Mouse (Mus musculus): Measurements from ENCODE around the gene Pdzph1. TPM values are rescaled to one million over a fixed set of nuclear protein-coding genes. Genes with fewer than 3 reads are reported as not detected.

Gene Pdzph1
- polyA plus RNA-seq, 1 experiment from 2014 or later = 12.6 TPM

DNA sequence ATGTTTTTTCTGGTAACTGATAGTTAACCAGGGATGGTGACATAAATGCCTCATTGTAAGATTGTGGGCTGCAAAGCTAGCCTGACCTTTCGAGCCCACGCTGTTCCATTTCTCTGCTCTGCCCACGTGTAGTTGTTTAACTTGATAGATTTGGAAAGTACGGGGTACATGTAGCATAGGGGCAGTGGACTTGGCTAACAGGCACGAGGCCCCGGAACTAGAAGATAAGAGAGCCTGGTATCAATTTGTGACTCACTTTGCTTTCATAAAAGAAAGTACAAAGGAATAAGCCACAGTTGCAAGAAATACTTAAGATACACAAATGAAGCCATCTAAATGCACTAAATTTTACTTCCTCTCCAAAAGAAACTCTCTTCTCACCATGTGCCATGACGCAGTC is 79.6 kb downstream of the Pdzph1 start:
- 89% methylated on average over 7 of the region's 7 CpGs for WGBS
- Histone ChIP-seq H3K4me1 (ENCODE audit: control insufficient read depth, insufficient read depth, low read length) (no peaks in the 10 kb centered on the region), H3K27ac (ENCODE audit: low read depth, low read length) (no peak overlapping the region), H3K9ac (ENCODE audit: low read length) (no peak overlapping the region), H3K27me3 (replicated peaks; ENCODE audit: control insufficient read depth, insufficient read depth, low read length) (no peaks in the 10 kb centered on the region), H3K4me3 (ENCODE audit: low read depth, low read length) (no peak overlapping the region), H3K4me2 (ENCODE audit: low read length) (no peak overlapping the region), H3K36me3 (ENCODE audit: control insufficient read depth, insufficient read depth, low read length) (no peaks in the 10 kb centered on the region), H3K9me3 (replicated peaks; ENCODE audit: control insufficient read depth, low read length) (no peaks in the 10 kb centered on the region)
- no peak for ATAC-seq
- DNase-seq (ENCODE audit: low spot score) = no peak

DNA sequence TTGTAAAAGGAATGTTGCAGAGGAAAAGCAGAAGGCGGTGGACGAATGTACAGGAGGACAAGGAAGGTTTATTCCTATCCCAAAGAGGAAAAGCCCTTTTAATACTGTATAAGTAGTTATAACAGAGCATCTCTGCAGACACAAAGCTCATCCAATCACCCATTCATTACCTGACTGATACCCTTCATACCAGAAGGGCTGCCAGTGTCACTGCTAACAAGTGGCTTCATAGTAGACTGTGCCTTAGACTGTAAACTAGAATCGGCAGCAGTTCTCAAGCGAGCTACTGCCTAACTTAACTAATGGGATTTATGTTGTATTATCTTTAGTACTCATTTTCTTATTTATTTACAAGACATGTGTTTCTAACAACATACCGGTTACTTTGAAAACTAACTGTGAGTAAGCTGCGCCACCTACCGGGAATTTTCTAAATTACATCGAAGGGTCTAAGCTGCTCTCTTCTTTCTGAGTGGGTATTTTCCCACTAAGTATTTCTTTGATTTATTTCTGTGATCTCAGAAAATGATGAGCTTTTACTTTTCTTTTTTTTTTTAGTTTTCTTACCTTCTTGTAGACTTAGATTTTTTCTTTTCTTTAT is 82.0 kb downstream of the Pdzph1 start:
- no peak overlapping the region for H3K4me2 ChIP-seq (ENCODE audit: low read length)
- DNase-seq (ENCODE audit: low spot score) (peak; percentile 88), ATAC-seq (peak; percentile 72)
- no peaks in the 10 kb centered on the region for H3K27me3 ChIP-seq (replicated peaks; ENCODE audit: control insufficient read depth, insufficient read depth, low read length)
- no peaks in the 10 kb centered on the region for H3K4me1 ChIP-seq (ENCODE audit: control insufficient read depth, insufficient read depth, low read length)
- H3K9me3 ChIP-seq (replicated peaks; ENCODE audit: control insufficient read depth, low read length) = no peaks in the 10 kb centered on the region
- no peak overlapping the region for H3K27ac ChIP-seq (ENCODE audit: low read depth, low read length)
- H3K4me3 ChIP-seq (ENCODE audit: low read depth, low read length) = no peak overlapping the region
- 40% methylated on average over 8 of the region's 8 CpGs for WGBS
- H3K9ac ChIP-seq (ENCODE audit: low read length) = no peak overlapping the region
- H3K36me3 ChIP-seq (ENCODE audit: control insufficient read depth, insufficient read depth, low read length) = no peaks in the 10 kb centered on the region

DNA sequence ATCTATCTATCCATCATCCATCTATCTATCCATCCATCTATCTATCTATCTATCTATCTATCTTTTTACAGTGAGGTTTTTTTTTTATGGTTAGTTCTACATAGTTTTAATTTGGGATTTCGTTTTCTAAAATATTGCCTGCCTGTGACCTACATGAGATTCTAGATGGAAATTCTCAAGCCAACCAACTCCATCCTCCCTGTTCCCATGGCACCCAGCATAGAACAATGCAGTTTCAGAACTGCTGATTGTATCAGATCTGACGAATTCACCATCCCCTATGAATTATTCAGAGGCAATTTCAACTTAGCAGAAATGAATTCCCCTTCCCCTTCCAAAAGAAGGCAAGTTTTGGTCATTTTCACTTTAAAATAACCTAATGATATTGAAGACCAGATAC is 85.2 kb downstream of the Pdzph1 start:
- 60% methylated on average over 2 of the region's 2 CpGs for WGBS

DNA sequence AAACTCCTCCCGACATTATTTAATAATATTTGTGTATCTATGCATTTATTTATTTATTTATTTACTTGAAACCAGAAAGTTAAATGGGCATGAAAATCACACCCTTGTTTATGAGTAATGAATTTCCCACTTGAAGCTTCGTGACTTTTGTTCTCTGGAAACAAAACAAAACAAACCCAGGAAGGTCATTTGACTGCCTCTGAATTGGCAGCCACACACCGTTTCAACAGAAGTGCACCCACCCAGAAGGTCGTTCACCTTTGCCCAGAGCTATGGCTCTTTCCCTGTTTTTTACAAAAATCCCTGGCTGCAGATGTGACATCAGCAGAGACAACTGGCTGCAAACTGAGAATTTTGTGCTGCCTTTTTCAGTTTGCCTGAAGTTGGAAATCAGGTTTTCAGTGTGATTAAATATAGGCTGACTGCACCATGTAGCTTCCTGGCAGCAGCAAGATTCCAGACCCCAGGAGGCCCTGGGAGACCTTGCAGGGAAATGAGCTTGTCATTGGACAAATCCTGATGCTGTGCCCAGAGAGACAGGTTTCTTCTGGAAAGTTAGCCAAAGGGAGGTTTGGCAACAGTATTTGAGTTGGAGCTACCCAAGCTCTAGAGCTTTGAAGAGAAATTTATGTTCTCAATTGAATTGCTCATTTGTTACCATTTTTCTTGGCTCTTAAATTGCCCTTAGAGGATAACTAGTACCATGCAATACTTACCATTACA is 99.5 kb downstream of the Pdzph1 start:
- Histone ChIP-seq H3K4me1 (ENCODE audit: control insufficient read depth, insufficient read depth, low read length) (peaks cover 8% of the 10 kb centered on the region; the same call in 1 of the 2 replicates), H3K9me3 (replicated peaks; ENCODE audit: control insufficient read depth, low read length) (no peaks in the 10 kb centered on the region), H3K9ac (ENCODE audit: low read length) (no peak overlapping the region), H3K27ac (ENCODE audit: low read depth, low read length) (no peak overlapping the region), H3K27me3 (replicated peaks; ENCODE audit: control insufficient read depth, insufficient read depth, low read length) (no peaks in the 10 kb centered on the region), H3K36me3 (ENCODE audit: control insufficient read depth, insufficient read depth, low read length) (no peaks in the 10 kb centered on the region), H3K4me2 (ENCODE audit: low read length) (no peak overlapping the region), H3K4me3 (ENCODE audit: low read depth, low read length) (no peak overlapping the region)
- ATAC-seq (no peak), DNase-seq (ENCODE audit: low spot score) (peak; percentile 4)
- WGBS = 37% methylated on average over 4 of the region's 4 CpGs

More for the DNA sequence above, 85.2 kb downstream of the Pdzph1 start:
- H3K9me3 ChIP-seq (replicated peaks; ENCODE audit: control insufficient read depth, low read length) = no peaks in the 10 kb centered on the region
- no peaks in the 10 kb centered on the region for H3K4me1 ChIP-seq (ENCODE audit: control insufficient read depth, insufficient read depth, low read length)
- H3K4me3 ChIP-seq (ENCODE audit: low read depth, low read length) = no peak overlapping the region
- DNase-seq (ENCODE audit: low spot score) (no peak), ATAC-seq (no peak)
- no peak overlapping the region for H3K27ac ChIP-seq (ENCODE audit: low read depth, low read length)
- H3K9ac ChIP-seq (ENCODE audit: low read length) = no peak overlapping the region
- no peak overlapping the region for H3K4me2 ChIP-seq (ENCODE audit: low read length)
- H3K27me3 ChIP-seq (replicated peaks; ENCODE audit: control insufficient read depth, insufficient read depth, low read length) = no peaks in the 10 kb centered on the region
- no peaks in the 10 kb centered on the region for H3K36me3 ChIP-seq (ENCODE audit: control insufficient read depth, insufficient read depth, low read length)

DNA sequence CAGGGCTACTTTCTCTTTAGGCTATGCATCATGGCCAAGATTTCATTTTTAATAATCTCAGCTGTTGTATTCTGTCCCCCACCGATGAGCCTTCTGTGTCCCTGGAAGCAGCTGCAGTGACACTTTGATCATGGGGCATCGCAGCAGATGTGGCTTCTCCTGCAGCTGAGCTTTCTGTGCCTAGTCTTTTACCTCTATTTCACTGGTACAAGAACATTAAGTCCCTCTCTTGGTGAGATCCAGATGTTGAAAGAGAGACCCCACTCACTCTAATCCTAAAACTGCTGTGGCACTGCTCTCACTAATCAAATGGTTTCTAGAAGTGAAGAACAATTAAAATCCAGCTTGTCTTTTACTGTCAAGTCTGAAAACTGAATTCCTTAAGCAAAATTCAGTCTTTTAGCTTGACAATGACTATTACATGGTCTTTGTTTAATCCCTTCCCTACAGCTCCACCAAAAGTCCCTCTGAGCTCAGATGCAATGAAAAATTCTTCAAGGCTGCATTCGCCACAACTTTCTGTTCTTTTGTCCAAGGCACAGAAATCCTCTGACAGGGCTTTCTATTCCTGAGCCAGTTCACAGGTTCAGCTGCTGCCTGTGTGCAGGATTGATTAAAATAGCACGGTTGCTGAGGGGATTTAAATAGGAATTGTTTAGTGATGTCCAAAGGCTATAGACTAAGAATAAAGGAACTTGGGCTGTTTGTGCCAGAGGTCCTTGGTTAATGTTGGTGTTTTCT is 101.1 kb downstream of the Pdzph1 start:
- H3K27ac ChIP-seq (ENCODE audit: low read depth, low read length) = no peak overlapping the region
- DNase-seq (ENCODE audit: low spot score) (peak; percentile 48), ATAC-seq (peak; percentile 42; the same call in 1 of the 2 replicates)
- no peaks in the 10 kb centered on the region for H3K9me3 ChIP-seq (replicated peaks; ENCODE audit: control insufficient read depth, low read length)
- H3K4me2 ChIP-seq (ENCODE audit: low read length) = no peak overlapping the region; the same call in 1 of the 2 replicates
- no peaks in the 10 kb centered on the region for H3K36me3 ChIP-seq (ENCODE audit: control insufficient read depth, insufficient read depth, low read length)
- H3K9ac ChIP-seq (ENCODE audit: low read length) = no peak overlapping the region
- 15% methylated on average over 4 of the region's 4 CpGs for WGBS
- peaks cover 8% of the 10 kb centered on the region; the same call in 1 of the 2 replicates for H3K4me1 ChIP-seq (ENCODE audit: control insufficient read depth, insufficient read depth, low read length)
- H3K4me3 ChIP-seq (ENCODE audit: low read depth, low read length) = no peak overlapping the region
- H3K27me3 ChIP-seq (replicated peaks; ENCODE audit: control insufficient read depth, insufficient read depth, low read length) = no peaks in the 10 kb centered on the region

DNA sequence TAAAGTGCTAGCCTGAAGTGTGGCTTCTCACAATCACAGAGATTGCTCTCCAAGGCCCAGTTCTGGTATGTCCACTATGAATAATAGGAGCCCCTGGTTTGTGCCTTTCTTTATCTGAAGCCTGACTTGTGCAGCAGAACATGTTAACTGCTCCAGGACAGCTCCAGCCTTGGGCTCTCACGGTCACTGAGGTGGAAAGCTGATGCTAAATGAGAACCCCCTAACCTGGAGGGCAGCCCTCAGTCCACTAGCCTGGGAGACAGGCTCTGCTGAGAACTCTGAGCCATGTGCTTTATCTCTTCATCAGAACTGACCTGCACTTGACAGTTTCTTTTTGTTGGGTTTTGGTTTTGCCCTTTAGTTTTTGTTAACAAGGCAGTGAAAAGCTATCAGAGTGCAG is 106.8 kb downstream of the Pdzph1 start:
- no peaks in the 10 kb centered on the region for H3K27me3 ChIP-seq (replicated peaks; ENCODE audit: control insufficient read depth, insufficient read depth, low read length)
- H3K9ac ChIP-seq (ENCODE audit: low read length) = no peak overlapping the region
- no peak overlapping the region for H3K4me3 ChIP-seq (ENCODE audit: low read depth, low read length)
- no peaks in the 10 kb centered on the region for H3K4me1 ChIP-seq (ENCODE audit: control insufficient read depth, insufficient read depth, low read length)
- no peak for ATAC-seq
- no peaks in the 10 kb centered on the region for H3K36me3 ChIP-seq (ENCODE audit: control insufficient read depth, insufficient read depth, low read length)
- WGBS = 43% methylated on average over 1 of the region's 1 CpGs
- no peak overlapping the region for H3K4me2 ChIP-seq (ENCODE audit: low read length)
- no peak for DNase-seq (ENCODE audit: low spot score)
- no peaks in the 10 kb centered on the region for H3K9me3 ChIP-seq (replicated peaks; ENCODE audit: control insufficient read depth, low read length)
- no peak overlapping the region for H3K27ac ChIP-seq (ENCODE audit: low read depth, low read length)

DNA sequence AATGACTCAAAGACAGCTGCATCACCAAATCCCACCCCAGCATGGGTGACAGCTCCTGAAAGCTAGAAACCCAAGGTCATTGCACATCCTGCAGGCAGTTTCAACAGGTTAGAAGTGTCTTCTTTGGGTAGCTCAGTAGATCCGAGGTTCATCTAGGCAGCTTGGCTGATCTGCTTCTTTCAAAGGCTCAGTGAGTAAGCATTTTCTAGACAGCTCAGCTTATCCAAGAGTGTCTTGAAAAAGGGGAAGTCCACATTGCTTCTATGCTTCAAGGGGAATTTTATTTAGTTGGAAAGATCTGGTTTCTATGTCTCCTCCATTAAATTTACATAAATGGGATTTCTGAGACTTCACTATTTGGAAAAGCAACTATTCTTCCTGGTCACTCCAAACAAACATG is 117.8 kb downstream of the Pdzph1 start:
- Histone ChIP-seq H3K4me3 (ENCODE audit: low read depth, low read length) (no peak overlapping the region), H3K4me1 (ENCODE audit: control insufficient read depth, insufficient read depth, low read length) (no peaks in the 10 kb centered on the region), H3K9ac (ENCODE audit: low read length) (no peak overlapping the region), H3K36me3 (ENCODE audit: control insufficient read depth, insufficient read depth, low read length) (no peaks in the 10 kb centered on the region), H3K27me3 (replicated peaks; ENCODE audit: control insufficient read depth, insufficient read depth, low read length) (no peaks in the 10 kb centered on the region), H3K9me3 (replicated peaks; ENCODE audit: control insufficient read depth, low read length) (no peaks in the 10 kb centered on the region), H3K27ac (ENCODE audit: low read depth, low read length) (no peak overlapping the region), H3K4me2 (ENCODE audit: low read length) (no peak overlapping the region)
- ATAC-seq = no peak
- no peak for DNase-seq (ENCODE audit: low spot score)
- 65% methylated on average over 1 of the region's 1 CpGs for WGBS

DNA sequence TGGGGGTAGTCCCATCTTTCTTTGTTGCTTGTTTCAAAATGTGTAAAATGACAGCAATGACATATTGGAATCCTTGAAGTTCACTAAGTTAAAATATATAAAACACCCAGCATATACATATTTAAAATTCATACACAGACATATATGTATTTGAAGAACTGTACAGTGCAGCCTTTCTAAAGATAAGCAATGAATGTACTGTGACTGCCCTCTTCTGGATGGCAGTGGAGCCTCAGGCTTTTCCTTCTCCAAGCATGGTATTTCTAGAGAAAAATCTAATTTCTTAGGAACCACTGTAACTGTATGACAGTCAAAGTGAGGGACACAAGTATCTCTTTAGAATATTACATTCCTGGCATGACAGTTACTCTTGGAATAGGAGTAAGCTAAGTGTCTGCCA is 120.4 kb downstream of the Pdzph1 start:
- ATAC-seq (peak; percentile 40; the same call in 1 of the 2 replicates), DNase-seq (ENCODE audit: low spot score) (peak; percentile 57)
- Histone ChIP-seq H3K27ac (ENCODE audit: low read depth, low read length) (no peak overlapping the region), H3K4me1 (ENCODE audit: control insufficient read depth, insufficient read depth, low read length) (no peaks in the 10 kb centered on the region), H3K9me3 (replicated peaks; ENCODE audit: control insufficient read depth, low read length) (no peaks in the 10 kb centered on the region), H3K4me2 (ENCODE audit: low read length) (no peak overlapping the region), H3K4me3 (ENCODE audit: low read depth, low read length) (no peak overlapping the region), H3K27me3 (replicated peaks; ENCODE audit: control insufficient read depth, insufficient read depth, low read length) (no peaks in the 10 kb centered on the region), H3K36me3 (ENCODE audit: control insufficient read depth, insufficient read depth, low read length) (no peaks in the 10 kb centered on the region), H3K9ac (ENCODE audit: low read length) (no peak overlapping the region)
